Mouse (Mus musculus): ENCODE measurements around the gene Sdk2. TPM values are rescaled to one million over a fixed set of nuclear protein-coding genes. Genes with fewer than 3 reads are reported as not detected.

Sdk2 gene
- total RNA-seq, 2 experiments from 2014 or later, result 23.8 to 24.8 TPM

DNA sequence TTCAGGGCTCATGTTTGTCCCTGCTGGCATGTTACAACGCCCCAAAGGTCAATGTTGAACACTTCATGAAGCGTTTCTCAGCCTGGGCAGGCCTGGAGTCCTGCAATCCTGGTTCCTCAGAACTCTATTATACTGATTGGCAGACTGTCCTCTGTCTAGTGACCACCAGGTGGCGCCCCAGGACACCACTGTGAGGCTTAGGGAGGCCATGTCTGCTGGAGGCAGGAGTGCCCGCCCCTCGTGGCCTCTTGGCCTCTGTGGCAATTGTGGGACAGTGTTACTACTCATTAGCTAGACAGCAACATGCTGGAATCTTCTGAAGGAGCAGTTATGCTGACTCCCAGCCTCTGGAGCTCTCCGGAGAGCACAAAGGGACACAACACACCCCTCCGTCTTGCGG lies 201.2 kb downstream of the Sdk2 start:
- intact Hi-C loops (cut with DNase I), result loop anchor here (5.0 kb wide), 2 partner anchors 202 to 772 kb away; partner anchors contain the start of gene Sdk2
- DNase-seq, result peak; percentile 93

DNA sequence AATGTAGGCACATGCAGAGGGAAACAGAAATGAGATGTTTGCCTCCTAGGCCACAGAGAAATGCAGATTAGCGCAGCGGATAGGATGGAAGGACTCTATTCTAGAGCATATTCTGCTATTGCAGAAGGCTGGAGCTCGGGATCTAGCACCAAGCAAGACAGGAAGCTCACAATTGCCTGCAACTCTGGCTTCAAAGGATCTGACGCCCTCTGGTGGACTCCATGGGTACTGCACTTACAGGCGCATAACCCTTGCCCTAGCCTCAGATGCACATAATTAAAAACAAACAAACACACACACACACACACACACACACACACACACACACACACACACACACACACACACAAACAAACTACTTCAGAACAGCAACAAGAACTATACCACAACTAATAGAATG lies 203.4 kb downstream of the Sdk2 start:
- intact Hi-C loops (cut with DNase I), result no loop called here
- peak; percentile 28 for DNase-seq

DNA sequence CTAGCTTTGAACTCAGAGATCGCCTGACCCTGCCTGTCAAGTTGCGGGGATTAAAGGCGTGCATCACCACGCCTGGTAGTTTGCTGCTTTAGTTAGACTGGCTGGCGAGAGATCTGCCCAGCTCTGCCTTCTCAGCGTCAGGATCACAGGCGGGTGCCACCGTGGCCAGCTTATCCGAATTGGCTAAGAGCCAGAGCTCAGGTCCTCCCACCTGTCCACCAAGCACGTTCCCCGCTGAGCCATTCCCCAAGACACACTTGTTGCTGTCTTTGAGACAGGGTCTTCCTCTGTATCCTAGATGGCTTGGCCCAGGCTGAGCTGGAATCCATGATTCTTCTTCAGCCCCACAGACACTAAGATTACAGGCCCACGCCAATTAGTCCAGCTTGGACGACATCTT lies 211.2 kb downstream of the Sdk2 start:
- intact Hi-C loops (cut with DNase I), result no loop called here
- DNase-seq, result no peak

DNA sequence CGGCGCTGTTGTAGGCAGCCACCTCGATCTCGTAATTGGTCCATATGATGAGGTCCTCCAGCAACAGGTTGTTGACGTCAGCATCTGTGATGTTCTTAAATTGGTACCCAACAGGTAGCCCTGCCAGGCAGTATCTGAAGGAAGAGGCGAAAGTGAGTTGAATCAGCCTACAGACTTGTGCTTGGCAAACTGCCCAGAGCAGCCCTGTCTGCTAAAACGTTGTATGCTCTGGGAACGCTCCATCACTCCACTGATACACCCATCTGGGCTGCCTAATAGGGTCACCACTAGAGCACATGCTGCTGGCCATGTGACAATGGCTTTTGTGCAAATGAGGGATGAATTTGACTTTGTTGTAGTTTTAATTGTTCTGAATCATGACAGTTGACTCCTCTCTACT lies 215.1 kb downstream of the Sdk2 start:
- intact Hi-C loops (cut with DNase I), result no loop called here
- DNase-seq, result no peak

DNA sequence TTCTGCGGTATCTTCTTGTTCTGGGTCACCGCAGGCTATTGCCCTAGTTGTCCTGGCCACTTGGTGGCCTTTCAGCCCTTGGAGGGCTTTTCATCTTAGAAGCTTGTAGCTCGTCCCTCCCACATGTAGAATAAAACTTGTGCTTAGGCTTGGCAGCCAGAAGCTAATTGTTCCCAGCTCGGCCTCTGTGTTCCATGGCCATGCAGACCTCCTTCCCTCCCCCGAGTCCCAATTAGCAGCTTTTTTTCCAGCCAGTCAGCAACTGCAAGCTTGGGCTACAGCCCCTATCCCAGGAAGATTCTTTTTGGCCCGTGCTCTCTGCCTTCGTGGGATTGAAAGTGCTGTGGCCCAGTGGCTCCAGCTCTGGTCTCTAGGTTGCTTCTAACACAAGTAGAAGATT lies 217.5 kb downstream of the Sdk2 start:
- no peak for DNase-seq
- intact Hi-C loops (cut with DNase I), result no loop called here

DNA sequence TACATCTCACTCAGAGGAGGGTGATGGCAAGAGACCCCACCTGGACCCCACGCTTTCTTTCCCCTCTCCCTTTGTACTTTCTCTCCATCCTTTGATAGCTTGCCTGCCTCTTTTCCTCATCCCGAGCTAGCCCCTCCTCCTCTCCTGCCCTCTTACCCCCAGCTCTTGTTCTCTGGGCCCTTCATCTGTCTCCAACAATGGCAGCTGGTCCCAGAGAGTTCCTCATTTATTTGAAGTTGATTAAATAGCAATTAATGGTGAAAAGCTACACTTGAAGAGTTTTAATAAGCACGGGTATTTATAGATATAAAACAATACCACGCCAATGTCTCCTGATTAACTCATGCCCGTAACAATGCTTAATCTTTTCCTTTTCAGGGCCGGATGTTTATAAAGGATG lies 222.9 kb downstream of the Sdk2 start:
- DNase-seq, result no peak
- intact Hi-C loops (cut with DNase I), result no loop called here

DNA sequence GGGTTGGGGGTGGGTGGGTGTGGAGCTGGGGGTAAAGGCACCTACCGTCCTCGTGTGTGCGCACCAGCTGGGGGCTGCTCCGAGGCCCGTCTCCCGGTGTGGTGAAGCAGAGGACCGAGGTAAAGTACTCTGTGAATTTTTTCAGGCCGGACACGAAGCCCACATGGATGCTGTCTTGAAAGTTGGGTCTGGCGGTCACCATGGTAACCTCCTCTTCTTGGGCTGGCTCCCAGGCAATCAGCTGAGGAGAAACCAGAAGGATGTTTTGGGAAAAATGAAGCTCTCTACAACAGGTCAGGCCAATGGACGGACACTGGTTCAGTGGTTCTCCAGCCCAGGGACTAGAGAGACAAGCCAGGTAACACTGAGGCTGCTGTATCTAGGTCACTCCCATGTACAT lies 224.0 kb downstream of the Sdk2 start:
- no peak for DNase-seq
- intact Hi-C loops (cut with DNase I), result no loop called here

DNA sequence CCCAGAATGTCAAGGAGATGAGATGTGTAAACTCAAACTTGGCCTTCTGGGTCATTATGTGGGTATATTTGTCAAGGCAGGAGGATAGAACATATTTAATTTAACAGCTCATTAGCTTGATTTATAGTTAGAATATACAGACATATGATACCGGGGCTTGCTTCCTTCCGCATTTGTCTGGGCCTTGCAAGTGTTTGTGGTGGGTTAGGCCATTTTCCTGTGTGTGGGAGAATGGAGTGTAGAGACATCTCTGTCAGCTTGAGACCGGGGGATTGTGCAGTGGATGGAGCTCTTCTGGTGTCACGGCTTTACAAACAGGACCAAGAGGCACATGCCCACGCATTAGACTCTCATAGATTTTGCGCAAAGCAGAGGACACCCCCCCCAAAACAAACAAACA lies 235.2 kb downstream of the Sdk2 start:
- no peak for DNase-seq
- intact Hi-C loops (cut with DNase I), result no loop called here

DNA sequence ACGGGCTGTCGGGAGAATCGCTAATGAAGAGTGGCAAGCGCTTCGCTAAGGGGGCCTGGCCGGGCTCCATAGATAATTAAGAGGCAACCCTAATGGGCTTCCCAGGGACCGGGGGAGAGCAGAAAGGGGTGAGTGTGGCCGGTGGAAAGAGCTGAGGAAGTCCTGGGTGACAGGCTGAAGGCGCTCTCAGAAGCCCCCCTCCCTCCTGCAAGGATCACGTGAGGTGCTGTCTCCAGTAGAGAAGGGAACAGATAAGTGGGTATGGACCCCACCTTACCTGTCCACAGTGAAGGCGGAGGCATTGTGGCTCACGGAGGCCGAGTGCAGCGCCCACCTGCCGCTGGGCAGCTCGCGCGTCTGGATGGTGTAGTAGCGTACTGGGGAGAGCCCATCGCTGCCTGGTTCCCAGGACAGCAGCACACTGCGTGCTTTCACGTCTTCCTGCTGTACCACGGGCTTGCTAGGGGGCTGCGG lies 238.7 kb downstream of the Sdk2 start:
- intact Hi-C loops (cut with DNase I), result no loop called here
- DNase-seq, result no peak

DNA sequence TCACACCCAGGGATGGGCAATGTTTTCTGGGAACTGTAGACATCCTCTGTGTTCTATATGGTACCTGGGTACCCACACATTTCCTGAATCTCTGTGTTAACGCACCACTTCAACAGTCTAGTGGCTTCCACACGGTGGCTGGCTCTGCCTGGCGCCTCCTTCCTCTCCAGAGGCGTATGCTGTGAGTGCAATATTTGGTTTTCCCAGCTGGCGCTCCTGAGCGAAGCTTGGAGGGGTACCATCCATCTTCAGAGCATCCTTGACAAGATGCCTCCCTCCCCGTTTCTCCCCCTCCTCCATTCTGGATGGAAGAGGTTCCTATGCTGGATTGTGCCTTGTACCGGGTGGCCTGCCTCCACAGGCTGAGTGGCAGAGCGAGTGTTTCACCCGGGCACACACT lies 246.8 kb downstream of the Sdk2 start:
- DNase-seq, result no peak

DNA sequence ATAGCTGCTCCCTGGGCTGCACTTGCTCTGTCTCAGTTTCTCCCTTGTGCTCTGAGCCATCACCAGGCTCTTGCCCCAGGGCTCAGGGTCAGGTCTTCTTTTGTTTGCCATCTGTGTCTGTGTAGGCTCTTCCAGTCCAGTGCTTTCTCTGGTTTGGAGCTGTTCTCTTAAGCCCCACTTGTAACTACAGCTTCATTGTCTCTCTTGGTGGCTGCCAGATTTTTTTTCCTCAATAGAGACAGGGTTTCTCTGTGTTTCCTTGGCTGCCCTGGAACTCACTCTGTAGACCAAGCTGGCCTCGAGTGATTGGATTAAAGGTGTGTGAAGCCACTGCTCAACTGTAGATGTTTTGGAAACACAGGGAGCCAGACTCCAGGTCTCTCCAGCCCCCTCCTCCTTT lies 247.8 kb downstream of the Sdk2 start:
- DNase-seq, result no peak
- intact Hi-C loops (cut with DNase I), result loop anchor here (10.0 kb wide), 2 partner anchors 524 to 816 kb away; no protein-coding TSS in a partner anchor

More for the DNA sequence above, 246.8 kb downstream of the Sdk2 start:
- intact Hi-C loops (cut with DNase I), result no loop called here

DNA sequence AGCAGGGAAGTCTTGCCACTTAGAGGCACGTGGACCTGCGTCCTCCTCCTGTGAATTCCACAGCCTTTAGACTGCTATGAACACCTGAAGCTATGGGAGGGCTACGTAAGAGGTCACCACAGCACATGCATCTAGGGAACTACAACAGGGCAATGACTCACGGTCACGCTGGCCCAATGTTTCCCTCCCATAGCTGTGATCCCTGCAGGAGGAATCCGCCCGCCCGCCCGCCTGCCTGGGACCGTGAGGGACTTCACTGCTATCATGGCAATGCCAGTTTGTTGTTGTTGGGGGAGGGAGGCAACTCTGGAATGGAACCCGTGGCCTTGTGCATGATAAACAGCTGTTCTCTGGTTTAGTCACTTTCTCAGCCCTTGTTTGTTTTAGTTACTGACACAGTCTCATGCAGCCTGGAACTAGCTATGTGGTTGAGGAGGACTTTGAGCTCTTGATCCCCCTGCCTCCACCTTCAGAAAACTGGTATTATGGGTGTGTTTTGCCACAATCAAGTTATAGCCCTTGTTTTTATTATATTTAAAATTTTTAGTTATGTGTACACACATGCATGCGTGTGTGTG lies 249.8 kb downstream of the Sdk2 start:
- DNase-seq, result no peak
- intact Hi-C loops (cut with DNase I), result loop anchor here (10.0 kb wide), 2 partner anchors 522 to 818 kb away; no protein-coding TSS in a partner anchor

DNA sequence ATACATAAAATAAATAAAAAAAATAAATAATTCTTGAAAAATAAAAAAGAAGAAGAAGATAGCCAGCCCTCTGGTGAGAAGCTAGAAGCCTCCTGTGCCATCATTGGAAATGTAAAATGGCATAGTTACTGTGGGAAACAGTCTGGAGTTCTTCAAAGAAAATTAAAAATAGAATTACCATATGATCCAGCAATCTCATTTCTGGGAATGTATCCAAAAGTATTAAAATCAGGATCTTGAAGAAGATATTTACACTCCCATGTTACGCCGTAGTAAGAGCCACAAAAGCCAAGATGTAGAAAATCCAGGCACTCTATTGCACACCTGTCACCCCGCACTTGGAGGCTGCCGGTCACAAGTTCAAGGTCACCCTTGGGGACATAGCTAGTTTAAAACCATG lies 250.4 kb downstream of the Sdk2 start:
- DNase-seq, result no peak
- intact Hi-C loops (cut with DNase I), result loop anchor here (10.0 kb wide), 2 partner anchors 522 to 818 kb away; no protein-coding TSS in a partner anchor

DNA sequence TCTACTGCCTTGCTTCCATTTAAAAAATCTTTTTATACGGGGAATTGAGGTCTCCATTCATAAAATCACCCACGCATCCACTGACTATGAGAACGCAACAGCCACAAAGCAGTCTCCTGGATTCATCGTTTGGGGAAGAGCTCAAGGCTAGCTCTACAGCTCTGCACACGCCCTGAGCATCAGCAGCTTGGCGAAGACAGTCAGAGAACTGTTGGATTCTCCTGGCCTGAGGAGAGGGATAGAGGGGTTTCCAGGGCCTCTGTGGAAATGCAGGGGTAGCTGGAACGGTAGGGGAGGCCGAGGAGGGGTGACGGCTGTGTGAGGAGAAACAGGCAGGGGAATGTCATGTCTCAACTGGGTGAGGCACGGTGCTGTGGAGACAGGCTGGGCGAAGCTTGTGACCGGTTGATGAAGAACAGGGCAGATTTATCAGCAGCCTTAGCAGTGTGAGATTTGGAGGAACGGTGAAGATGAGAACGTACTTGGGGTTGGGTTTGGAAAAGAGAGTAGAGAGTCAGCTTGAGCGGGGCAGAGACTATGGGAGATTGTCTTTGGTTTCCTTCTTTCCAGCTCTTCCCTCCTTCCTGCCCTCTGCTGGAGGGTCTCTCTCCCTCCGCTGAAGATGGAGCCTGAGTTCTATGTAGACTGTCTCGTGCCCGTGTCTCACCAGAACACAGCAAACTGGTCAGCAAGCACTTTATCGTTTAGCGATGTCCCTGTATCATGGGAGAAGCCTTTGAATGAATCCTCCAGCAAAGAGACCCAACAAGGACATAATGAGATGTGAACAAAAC lies 255.1 kb downstream of the Sdk2 start:
- intact Hi-C loops (cut with DNase I), result loop anchor here (2.0 to 10.0 kb wide), 4 partner anchors 64 to 823 kb away; no protein-coding TSS in a partner anchor

DNA sequence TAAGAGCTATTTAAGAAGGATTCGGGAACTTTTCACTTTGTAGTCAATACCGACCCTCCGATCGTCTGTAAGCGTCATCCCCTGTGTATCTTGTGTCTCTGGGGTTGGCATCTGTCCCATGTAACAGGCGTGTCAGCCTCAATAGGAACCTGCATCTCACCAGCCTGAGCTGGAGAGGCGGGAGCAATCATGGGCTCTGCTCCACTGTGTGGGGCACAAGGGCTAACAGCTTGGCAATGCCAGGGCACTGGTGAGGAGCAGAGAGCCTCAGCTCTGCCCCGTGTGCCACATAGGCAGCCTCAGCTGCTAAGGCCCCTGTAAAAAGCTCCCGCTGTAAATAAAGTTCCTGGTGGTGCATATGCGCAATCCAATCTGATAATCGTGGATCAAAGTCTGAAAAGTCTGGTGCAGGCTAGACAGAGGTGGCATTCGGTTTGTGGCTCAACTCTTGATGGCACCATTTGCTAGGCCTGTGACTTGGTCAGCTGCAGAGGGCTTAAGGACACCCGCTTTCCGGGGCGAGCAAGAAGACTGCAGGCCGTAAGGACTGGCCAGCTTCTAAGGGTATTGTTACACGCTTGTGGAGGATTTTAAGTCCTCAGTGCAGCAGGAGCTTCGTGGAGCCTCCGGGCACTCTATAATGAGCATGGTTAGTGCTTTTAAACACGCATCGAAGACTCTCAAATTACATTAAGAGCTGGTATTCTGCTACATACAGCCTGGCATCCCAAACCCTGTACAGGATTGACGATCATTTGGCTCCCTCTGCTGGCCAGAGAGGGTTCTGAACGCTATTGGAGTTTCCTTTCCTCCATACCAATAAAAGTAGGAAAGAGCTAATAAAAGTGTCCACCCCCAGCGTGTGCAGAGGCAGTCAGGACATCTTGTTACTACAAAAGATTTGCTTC lies 256.0 kb downstream of the Sdk2 start:
- peak; percentile 82 for DNase-seq
- intact Hi-C loops (cut with DNase I), result loop anchor here (2.0 to 10.0 kb wide), 4 partner anchors 64 to 824 kb away; no protein-coding TSS in a partner anchor

More for the DNA sequence above, 255.1 kb downstream of the Sdk2 start:
- no peak for DNase-seq

DNA sequence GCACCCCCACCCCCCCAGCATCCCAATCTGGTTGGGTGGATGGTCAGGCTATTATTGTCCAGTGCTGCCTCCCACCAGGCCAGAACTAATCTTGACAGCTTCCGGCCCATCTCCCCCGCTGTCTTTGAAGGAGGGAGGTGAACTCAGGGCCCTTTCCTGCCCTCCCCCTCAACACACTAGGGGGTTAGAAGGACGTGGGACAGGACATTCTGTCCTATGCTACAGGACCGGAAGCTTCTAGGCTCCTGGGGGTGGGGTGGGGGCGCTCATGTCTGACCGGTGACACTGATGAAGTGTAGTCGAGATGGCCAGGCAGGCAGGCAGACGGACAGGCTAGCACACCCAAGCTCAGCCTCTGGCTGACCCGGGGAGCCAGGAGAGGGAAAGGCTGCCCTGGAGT lies 259.8 kb downstream of the Sdk2 start:
- peak; percentile 43 for DNase-seq
- intact Hi-C loops (cut with DNase I), result no loop called here

DNA sequence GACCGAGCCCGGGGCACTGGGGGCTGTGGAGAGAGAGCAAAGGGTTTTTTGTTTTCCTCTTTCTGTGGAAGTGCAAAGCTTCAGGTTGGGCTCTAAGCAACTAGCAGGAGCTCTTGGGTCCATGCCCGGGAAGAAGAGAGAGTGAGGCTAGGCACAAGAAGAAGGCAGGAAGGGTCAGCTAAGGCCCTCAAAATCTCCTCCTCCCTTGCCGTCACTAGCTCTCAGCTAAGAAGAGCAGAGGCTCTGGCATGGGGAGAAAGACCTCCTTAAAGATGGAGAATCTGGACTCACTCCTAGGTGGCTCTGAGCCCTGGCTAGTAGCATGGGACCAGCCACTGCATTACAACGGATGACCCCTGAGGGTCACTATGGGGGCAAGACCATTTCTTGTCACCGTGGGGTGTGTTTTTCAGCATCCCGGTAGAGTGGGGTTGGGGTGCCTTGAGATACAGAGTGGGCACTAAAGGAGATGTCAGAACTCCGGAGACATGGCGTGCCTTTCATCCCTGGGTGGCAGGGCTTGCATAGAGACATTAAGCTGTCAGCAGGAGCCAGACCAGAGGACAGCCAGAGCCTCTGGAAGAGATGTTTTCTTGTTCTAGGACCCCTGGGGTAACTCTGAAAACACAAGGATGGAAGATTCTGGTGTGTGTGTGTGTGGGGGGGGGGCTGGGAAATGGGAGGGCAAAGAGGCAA lies 260.3 kb downstream of the Sdk2 start:
- intact Hi-C loops (cut with DNase I), result no loop called here
- peak; percentile 34 for DNase-seq

DNA sequence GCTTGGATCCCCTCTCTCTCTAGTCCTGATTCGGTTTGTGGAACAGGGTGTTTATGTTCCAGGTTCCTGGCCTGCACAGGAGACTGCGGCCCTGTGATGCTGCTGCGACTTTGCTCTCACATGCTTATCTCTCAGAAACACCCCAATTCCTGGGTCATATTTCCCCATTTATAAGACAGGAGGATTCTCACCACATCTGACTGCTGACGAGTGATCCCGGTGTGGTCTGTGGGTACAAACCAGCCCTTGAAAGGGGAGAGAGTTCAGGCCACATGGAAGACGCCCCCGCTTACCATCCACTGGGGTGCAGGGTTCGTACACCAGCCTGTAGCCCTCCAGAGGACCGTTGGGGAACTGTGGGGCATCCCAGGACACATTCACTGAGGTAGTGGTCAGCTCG lies 260.9 kb downstream of the Sdk2 start:
- intact Hi-C loops (cut with DNase I), result no loop called here
- DNase-seq, result no peak

DNA sequence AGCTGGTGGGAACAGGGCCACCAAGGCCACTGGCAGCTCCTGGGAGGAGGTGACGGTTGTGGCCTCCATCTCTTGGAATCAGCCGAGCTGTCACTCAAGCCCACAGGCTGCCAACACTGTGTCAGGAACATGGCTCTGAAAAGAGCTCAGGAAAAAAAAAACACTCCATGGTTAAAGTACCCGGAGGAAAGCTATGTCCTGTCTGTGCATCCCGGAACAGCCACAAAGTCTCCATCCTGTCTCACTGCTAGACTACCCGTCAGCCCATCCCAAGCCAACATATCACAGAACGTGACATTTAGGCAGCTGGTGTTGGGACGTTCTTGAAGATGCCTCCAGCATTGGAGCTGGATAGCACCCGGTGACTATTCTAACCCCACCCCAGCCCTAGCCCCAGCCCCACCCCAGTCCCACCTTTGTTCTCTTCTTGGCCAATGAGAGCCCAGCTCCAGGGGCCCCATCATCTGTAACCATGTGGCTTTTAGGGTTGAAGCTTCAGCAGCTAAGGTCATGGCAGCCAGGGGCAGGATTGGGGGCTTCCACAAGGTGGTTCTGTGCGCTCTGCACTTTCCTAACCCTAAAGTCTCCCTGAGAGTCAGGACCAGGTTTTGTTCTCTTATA lies 263.4 kb downstream of the Sdk2 start:
- intact Hi-C loops (cut with DNase I), result no loop called here
- DNase-seq, result no peak

DNA sequence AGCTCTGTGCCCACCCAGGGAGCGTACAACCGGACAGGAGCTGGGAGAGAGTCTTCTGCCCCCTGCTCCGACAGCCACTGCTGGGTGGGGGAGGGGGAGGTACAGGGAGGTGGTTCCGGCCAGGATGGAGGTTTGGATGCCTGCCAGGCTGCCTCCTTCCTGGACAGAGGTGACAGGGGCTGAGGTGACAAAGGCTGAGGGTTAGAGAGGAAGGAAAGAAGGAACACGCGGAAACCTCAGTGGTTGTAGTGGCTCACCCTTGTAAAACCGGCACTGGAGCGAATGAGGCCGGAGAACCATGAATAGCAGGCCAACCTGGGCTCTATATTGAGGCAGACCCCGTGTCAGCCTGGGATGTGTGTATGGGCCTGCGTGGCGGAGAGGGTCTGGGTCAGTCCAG lies 264.4 kb downstream of the Sdk2 start:
- intact Hi-C loops (cut with DNase I), result no loop called here
- no peak for DNase-seq
